Mouse (Mus musculus): ENCODE data around the gene Arhgap35.
"Not testable (repeated sequence)": the region's sequence is repeated elsewhere in the genome, so short reads cannot be mapped to it uniquely, and the experiment has no call there.

The Arhgap35 gene

DNA sequence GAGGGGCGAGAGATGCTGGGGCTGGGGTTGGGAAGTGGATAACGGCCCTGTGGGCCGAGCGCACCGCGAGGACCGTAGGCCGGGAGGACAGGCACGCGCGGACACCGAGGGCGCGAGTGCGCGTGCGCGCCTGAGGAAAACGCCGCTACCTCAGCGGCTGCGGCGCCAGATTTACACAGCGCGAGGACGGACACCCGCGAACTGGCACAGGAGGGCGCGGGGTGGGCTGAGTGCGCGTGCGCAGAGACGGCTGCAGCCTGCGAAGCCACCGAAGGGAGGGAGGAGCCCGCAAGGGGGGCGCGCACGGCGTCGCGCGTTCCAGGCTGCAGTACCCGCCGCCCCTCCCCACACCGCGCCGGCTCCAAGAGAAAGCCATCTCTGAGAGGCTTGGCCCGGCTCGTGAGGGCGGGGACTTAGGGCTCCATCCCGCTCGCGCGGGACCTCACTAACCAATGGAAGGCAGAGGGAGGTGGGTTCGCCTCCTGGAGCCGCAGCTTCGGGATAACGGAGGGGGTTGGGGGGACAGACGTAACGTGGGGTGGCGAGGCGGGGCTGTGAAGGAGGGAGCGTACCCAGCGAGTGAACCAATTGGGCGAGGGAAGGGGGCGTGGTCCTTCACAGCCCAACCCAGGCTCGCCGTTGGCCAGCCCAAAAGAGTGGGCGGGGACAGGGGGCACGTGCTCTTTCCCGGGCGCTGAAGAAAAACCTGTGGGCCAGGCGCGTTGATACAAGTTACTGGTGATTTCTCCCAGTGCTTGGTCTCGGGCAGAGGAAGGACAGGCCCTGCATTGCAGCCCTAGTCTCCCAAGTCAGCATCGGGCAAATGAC lies at the start of gene Arhgap35:
Gene Arhgap35 (minus strand): TSS at position 106 of the 828 bp plus-strand sequence.
- in situ Hi-C loops (cut with MboI, MseI) = loop anchor here (10.0 kb wide), 1 partner anchor 310 kb away; the partner anchor contains the start of gene Bbc3

DNA sequence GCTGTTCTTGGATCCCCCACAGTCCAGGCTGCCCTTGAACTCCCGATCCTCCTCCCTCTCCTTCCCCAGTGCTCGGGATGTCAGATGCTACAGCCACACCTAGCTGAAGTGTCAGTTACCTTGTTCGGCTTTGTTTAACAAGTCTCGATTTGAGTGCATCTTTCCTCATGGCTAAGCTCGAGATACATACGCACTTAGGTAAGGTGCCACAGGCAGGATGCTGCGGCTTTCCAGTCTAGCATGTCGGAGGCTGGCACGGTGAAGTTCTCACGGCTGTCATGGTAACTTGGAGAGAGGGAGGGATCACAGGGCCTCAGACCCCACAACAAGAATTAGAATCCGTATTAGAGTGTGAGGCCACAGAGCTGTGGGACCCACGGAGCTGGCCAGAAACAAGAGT lies 29.5 kb upstream of the Arhgap35 start:
- in situ Hi-C loops (cut with MboI, MseI) = no loop called here

DNA sequence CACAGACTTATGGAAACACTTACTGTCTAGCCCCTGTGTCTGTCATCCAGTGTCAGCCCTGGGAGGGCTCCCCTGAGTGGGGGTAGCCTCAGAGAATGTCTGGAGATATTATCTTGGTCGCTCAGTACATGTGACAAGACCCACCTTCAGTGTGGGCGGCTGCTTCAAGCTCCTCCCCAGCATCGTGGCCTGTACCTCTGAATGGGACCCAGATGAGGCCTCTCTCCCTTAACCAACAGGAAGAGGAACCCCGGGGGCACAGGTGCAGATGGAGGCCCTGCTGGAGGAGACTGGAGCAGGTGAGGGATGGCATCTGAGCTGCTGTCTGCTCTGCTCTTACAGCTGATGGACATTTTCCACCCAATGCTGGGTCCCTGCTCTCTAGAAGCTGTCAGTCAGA lies 28.3 kb upstream of the Arhgap35 start:
- in situ Hi-C loops (cut with MboI, MseI) = not testable (repeated sequence)

DNA sequence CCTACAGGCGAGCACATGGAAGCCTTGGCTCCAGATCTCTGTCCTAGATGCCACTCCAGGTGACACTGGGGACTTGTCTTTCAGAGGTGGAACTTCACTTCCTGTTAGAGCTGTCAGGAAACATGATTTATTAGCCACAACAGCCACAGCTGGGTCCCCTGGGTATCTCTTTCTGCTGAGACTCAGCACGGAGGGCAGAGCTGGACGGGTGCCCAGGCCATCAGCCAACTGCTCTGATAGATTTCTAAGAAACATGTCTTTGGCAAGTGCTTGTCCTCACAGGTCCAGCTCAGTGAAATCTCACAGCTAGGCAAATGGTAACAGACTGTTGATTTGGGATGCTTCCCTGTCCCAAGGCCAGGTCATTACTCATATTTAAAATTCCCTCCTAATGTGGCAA lies 24.2 kb upstream of the Arhgap35 start:
- in situ Hi-C loops (cut with MboI, MseI) = no loop called here

DNA sequence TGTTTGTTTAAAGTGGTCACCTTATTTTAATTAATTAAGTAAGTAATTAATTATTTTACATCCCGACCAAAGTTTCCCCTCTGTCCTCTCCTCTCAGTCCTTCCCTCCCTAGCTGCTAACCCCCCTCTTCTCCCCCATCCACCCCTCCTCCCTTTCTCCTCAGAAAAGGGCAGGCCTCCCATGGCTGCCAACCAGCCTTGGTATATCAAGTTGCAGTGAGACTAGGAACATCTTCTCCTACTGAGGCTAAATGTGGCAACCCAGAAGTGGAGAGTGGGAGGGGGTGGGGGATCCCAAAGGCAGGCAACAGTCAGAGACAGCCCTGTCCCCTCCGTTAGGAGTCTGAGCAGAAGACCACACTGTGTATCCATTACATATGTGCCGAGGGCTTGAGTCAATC lies 20.3 kb upstream of the Arhgap35 start:
- in situ Hi-C loops (cut with MboI, MseI) = no loop called here

DNA sequence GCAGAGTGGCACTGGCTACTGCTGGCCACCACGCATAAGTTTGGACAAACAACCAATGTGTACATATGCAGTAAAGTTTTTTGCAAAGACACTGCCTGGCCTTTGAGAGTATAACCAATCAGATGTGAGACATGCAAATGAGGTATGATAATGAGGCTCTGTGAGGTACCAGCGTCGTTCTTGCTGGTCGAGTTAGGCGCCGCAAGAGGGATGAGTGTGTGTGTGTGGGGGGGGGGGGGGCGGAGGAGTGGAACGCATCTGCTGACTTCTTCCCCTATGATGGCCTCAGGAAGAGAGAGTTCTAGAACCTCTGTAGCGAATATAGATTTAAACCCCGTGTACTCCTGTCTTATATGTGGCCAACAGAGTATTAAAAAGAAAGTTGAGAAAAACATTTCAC lies 19.1 kb upstream of the Arhgap35 start:
- in situ Hi-C loops (cut with MboI, MseI) = loop anchor here (5.0 kb wide), 1 partner anchor 58 kb away; no protein-coding TSS in a partner anchor

DNA sequence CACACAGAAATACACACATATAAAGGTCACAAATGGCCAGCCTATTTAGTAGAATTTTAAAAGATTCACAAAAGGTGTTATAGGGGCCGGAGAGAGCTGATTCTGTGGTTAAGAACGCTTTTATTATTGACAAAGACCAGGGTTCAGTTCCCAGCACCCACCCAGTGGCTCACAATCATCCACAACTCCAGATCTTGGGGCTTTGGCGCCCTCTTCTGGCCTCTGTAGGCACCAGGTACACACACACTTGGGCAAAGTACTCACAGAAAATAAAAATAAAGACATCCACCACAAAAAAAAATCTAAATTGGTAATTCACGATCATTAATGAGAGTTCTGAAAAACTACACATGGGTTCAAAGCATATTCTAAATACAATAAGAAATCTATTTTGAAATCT lies 17.1 kb upstream of the Arhgap35 start:
- in situ Hi-C loops (cut with MboI, MseI) = loop anchor here (5.0 kb wide), 1 partner anchor 60 kb away; no protein-coding TSS in a partner anchor

DNA sequence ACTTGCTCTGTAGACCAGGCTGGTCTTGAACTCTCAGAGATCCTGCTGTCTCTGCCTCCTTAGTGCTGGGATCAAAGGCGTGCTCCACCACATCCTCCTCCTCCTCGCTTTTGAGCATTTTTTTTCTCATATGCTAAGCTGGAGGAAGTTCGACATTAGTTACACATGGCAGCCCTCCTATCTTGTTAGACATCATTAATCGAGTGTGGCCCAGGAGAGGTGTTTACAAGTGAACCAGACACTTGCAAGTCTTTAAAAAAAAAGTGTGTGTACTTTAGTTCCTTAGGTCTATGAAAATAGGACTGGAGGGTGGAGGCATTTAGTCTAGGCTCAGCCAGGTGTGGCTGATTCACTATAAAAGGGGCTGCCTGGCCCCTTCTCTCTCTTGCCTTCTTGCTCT lies 16.2 kb upstream of the Arhgap35 start:
- in situ Hi-C loops (cut with MboI, MseI) = loop anchor here (5.0 kb wide), 1 partner anchor 61 kb away; no protein-coding TSS in a partner anchor

DNA sequence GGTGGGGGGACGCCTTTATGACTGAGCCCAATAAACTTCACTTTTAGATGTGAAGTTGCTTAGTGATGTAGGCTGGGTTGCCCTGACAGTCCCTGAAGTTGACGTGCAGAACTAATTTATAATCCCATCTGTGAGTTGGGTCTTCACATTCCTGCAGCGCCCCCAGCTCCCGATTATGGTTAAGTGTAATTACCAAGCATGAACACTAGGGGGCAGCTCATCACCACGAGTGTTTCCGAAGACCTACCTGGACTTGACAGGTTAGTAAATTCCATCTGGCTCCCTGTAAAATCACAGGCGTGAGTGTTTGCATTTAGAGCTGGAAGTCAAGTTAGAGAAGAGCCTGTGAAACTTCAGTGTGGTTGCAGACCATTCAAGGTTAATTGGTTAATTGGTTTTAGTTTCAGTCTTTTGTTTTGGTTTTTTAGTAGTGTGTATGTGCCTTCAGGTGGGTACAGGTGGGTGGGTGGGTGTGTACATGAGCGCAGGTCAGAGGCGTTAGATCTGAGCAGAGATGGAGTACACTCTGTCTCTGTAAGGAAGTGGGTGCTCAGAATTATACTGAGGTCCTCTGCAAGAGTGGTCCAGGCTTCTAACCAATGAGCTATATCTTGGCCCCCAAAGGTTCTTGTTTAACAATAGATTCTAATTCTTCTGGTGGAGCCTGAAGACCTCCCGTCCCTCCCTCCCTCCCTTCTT lies 15.0 kb upstream of the Arhgap35 start:
- in situ Hi-C loops (cut with MboI, MseI) = loop anchor here (5.0 kb wide), 2 partner anchors 63 to 88 kb away; no protein-coding TSS in a partner anchor

DNA sequence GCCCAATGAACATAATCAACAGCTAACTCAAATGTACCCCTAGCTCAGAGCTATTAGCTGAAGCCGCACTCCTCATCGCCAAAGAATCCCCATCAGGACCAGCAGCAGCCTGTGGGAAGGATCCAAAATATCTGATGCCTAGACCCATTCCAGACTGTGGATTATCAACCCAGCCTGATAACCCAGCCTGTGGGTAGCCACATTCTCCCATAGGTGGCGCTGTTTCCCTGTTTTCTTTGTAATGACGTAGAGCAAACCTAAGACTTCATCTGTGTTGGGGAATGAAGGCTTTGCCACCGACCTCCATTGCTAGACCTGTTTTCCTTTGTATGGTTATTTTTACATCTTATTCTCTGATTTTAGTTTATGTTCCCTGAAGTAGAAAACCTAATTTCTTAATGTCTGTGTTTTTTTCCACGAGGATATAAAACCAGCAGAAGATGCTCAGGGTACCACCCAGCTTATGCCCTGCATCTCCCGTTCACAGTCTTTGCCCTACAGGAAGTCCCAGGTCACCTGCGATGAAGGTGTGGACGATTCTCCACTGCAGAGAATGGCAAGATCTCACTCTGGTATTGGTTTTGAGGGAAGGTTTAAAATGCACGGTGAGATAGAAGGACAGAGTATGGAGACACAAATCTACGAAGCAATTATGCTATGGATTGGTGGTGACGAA lies 13.4 kb upstream of the Arhgap35 start:
- in situ Hi-C loops (cut with MboI, MseI) = loop anchor here (5.0 kb wide), 1 partner anchor 89 kb away; no protein-coding TSS in a partner anchor

DNA sequence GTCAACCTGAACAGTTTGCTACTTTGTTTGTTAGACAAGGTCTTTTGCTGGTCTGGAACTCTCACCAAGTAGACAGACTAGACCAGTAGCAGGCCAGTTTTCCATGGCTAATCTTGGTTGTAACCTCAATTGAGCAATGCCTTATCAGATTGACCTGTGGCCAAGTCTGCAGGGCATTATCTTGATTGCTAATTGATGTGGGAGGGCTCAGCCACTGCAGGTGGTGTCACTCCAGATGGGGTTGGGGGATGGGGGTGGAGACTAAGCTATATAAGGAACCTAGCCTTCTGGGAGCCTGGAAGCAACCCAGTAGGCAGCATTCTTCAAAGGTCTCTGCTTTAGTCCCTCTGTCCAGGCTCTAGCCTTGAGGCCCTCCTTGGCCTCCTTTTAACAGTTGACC lies 8.9 kb upstream of the Arhgap35 start:
- in situ Hi-C loops (cut with MboI, MseI) = no loop called here

DNA sequence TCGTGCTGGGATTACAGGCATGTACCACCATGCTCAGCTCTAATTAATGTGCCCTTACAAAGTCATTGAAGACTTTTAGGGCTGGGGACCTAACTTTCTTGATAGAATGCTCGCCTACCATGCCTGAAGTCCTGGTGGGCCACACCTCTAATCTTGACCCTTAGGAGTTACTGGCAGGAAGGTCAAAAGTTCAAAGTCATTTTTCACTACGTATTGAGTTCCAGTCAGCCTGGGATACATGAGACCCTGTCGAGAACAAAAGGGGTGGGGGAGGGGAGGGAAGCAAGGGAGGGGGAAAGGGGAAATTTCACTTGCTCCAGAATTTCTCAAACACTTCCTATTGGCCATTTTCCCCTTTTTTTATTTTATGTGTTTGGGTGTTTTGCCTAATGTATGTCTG lies 8.3 kb upstream of the Arhgap35 start:
- in situ Hi-C loops (cut with MboI, MseI) = no loop called here

DNA sequence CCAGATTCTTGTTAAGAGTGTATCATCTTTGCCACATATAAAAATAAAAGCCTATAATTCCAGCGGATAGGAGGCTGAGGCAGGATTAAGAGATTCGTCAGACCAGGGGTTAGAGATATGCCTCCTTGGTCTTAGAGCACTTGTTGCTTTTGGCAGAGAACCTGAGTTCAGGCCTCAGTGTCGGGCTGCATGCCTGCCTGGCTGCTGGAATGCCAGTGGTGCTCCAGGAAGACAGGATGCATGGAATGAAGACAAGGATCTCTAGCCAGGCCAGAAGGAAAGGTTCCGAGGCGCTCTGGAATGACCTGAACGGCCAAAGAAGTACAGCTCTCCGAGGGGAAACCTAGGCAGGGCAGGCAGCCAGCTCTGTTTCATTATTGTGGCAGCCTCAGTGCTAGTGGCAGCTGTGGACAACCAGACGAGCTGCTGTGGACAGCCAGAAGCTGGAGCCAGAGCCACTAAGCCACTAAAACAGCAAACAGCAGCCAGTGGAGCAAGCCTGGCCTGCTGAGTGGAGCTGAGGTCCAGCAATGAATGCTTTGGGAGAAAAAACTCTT lies 6.4 kb upstream of the Arhgap35 start:
- in situ Hi-C loops (cut with MboI, MseI) = no loop called here

DNA sequence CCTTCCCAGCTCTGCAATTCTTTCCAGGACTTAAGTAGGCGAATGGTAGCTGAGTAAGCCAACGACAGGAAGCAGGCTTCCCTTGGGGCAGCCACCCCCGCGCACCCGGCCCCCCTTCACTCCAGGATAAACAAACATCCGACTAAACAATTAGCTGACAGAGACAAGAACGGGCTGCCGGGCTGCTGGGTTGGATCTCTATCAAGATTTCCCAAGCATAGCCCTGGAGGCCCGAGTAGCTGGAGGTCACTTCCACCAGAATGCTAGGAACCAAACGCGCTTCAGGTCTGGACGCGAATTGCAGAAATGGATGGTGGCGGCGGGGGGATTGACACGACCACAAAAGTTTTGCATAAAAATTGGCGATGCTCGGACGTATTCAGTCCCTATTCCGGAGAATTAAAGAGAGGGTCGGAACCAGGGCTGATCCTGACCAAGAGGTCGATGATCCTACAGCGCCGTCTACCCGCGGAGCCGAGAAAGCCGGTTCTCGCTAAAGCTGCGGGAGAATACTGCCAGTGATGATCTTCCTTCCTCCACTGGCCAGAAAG lies 3.9 kb upstream of the Arhgap35 start:
- in situ Hi-C loops (cut with MboI, MseI) = loop anchor here (10.0 kb wide), 1 partner anchor 314 kb away; the partner anchor contains the start of gene Bbc3

DNA sequence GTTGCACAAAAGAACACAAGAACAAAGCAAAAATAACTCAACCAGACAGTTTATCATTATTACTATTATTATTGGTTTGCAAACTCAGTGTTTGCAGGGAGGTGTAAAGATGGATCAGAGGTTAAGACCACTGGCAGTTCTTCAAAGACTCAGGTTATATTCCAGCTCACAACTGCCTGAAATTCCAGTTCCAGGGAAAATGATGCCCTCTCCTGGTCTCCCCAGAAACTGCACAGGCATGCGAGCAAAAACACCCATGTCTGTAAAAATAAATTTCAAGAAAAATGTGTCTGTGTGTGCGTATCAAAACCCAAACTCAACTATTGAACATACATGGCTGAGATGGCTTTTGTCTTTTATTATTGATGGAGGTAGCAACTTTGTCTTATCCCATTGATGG lies 2.3 kb upstream of the Arhgap35 start:
- in situ Hi-C loops (cut with MboI, MseI) = loop anchor here (10.0 kb wide), 1 partner anchor 312 kb away; the partner anchor contains the start of gene Bbc3

DNA sequence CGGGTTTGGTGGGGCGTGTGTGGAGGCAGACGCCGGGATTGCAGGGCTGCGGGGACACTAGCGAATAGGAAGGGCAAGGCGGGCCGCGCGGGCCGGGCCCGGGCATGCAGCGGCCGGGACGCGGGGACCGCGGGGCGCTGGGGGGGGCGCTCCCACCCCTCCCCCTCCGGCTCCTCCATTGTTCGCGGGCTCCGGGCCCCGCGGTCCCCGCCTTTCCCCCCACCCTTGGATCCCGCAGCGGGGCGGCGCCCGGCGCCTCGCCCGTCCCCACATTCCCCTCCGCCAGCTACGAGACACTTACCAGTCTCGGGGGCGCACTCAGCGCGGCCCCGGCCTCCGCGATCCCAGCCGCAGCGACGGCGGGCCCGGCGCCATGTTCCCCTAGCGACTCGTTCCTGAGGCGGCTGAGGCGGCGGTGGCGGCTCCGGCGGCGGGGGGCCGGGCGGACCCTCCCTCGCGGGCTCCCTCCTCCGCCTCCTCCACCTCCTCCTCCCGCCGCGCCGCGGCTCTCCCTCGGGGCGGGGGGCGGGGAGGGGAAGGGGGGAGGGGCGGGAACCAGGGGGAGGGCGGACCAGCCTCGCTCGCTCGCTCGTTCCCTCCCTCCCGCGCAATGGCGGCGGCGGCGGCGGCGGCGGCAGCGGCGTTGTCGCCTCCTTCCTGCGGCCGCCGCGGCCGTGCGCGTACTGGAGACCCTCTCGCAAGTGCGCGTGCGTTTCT lies 464 bp downstream of the Arhgap35 start:
- in situ Hi-C loops (cut with MboI, MseI) = loop anchor here (10.0 kb wide), 1 partner anchor 310 kb away; the partner anchor contains the start of gene Bbc3

DNA sequence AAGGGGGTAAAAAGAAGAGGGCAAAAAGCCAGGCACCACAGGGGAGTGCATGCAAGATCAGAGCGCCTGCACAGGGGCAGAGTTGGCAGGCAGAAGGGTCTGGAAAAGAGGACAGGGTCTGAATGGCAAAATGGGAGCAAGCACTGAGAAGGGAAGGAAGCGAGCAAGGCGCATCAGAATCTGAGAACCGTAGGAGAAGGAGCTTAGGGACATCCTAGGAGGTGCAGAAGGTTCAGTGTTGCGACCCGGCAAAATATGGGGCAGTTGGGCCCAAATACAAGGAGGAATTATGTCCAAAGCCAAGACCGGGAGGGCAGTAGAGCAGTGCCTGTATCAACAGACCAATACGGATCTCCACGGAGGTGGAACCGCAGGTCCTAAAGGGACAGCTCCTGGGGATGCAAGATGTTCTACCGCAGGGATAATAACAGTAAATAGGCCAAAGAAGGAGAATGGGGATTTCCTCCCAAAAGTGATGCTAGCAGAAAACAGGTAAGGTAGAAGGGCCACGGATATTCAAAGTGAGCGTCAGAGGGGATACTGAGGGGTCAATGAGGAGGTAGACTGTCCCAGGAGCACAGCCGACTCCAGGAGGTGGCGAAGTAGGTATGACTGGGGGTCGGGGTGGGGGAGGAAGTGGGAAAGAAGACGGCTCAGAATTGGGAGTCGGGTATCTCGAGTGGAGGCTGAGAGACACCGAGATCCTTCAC lies 1.2 kb downstream of the Arhgap35 start:
- in situ Hi-C loops (cut with MboI, MseI) = loop anchor here (10.0 kb wide), 1 partner anchor 309 kb away; the partner anchor contains the start of gene Bbc3

DNA sequence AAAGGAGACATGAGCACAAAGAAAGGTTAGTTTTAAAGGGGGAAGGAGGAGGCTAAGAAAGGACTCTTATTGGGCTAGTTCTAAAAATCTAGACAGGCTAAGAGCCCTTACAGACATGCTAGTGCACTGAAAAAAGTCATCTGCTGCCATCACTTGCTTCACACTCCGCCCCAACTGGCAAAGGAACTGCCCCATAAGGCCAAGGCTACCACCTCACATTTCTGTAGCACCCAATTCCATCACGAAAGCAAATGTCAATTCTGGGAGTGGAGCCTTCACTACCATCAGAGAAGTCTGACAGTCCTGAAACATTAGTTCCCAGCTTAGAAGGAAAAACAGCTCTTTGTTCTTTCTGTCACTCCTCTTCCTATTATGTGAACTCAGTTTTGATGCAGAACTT lies 4.4 kb downstream of the Arhgap35 start:
- in situ Hi-C loops (cut with MboI, MseI) = loop anchor here (10.0 kb wide), 1 partner anchor 306 kb away; the partner anchor contains the start of gene Bbc3

DNA sequence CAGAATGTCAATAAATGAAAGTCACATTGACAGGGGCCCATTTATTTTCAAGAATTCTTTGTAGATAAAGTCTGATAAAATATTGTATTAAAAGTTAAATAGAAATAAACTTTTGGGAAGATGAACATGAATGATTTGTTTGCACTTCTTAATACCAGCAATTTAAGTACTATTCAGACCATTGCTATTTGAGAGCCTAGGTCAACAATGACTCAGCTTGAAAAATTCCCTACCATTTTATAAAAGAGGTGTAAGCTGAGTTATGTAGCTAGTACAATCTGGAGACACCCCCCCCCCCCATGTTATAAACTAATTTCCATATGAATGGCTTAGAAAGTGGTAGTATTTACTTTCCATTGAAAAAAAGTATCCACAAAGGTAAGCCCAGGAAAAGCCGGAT lies 5.8 kb downstream of the Arhgap35 start:
- in situ Hi-C loops (cut with MboI, MseI) = no loop called here

DNA sequence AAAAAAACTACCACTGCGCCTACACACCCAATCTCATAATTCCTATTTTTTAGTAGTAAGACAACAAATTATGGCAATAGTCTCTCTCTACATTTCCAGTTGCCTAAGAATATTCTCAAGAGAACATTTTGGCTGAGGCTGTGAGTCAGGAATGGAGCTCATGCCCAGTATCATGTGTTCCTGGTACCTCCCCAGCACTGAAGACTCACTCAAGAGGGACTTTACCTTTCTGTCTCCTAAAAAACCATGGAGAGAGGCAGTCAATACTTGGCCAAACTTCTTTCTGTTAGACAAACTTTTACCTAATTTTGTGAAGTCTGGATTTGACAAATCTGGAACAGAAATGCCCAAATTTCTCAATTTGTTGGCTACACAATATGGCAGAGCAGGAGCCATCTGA lies 6.7 kb downstream of the Arhgap35 start:
- in situ Hi-C loops (cut with MboI, MseI) = no loop called here
